Mouse (Mus musculus) ES-Bruce4 (cell line): ENCODE measurements around the gene Ccsap. TPM values are rescaled to one million over a fixed set of nuclear protein-coding genes. Genes with fewer than 3 reads are reported as not detected.

Source experiments
- H3K27ac ChIP-seq: 2 replicates; pipeline ENCODE4 v1.5.1; 2012; ENCODE audit warnings: low read length, inconsistent platforms; ENCODE audit not compliant: insufficient read depth
- H3K27me3 ChIP-seq: 2 replicates; pipeline ENCODE4 v1.6.1; 2012; ENCODE audit warnings: mild to moderate bottlenecking, low read length, inconsistent platforms; ENCODE audit not compliant: control insufficient read depth, poor library complexity, insufficient read depth, severe bottlenecking
- H3K36me3 ChIP-seq: 2 replicates; pipeline ENCODE4 v1.6.1; 2012; ENCODE audit warnings: inconsistent platforms, mild to moderate bottlenecking, low read length, moderate library complexity; ENCODE audit not compliant: control insufficient read depth, poor library complexity, insufficient read depth, severe bottlenecking
- H3K4me1 ChIP-seq: one replicate; pipeline ENCODE4 v1.8.1; 2011; ENCODE audit warnings: low read length; ENCODE audit not compliant: control insufficient read depth, insufficient read depth
- H3K4me3 ChIP-seq: 2 replicates; pipeline ENCODE4 v1.5.1; 2011; ENCODE audit warnings: low read depth, mild to moderate bottlenecking, low read length
- H3K9ac ChIP-seq: 2 replicates; pipeline ENCODE4 v1.6.1; 2012; ENCODE audit warnings: low read depth, mild to moderate bottlenecking, inconsistent platforms; ENCODE audit not compliant: poor library complexity, severe bottlenecking
- H3K9me3 ChIP-seq: replicated peaks from 2 replicates; pipeline ENCODE4 v1.6.1; 2012; ENCODE audit warnings: mild to moderate bottlenecking, low read length, inconsistent platforms; ENCODE audit not compliant: control insufficient read depth, poor library complexity, insufficient read depth, severe bottlenecking
- CTCF ChIP-seq: IDR thresholded peaks from one replicate; pipeline ENCODE4 v1.8.1; 2011; ENCODE audit warnings: low read depth, low read length
- EP300 ChIP-seq: IDR thresholded peaks from 2 replicates; pipeline ENCODE4 v1.6.1; 2011; ENCODE audit warnings: low read depth, low read length; ENCODE audit not compliant: insufficient read depth
- POLR2A ChIP-seq: IDR thresholded peaks from one replicate; pipeline ENCODE4 v1.8.1; 2011; ENCODE audit warnings: low read length; ENCODE audit not compliant: insufficient read depth
- polyA plus RNA-seq: library from polyadenylated mRNA; stranded (reverse); fragments of >200 nt; gene quantifications from 2 replicates; pipeline ENCODE4 v1.2.4, GENCODE M21; 2011; ENCODE audit warnings: low read depth; ENCODE audit not compliant: missing spikeins, insufficient read depth, insufficient read length

Ccsap gene
- polyA plus RNA-seq, 1 experiment = 6.6 TPM

DNA sequence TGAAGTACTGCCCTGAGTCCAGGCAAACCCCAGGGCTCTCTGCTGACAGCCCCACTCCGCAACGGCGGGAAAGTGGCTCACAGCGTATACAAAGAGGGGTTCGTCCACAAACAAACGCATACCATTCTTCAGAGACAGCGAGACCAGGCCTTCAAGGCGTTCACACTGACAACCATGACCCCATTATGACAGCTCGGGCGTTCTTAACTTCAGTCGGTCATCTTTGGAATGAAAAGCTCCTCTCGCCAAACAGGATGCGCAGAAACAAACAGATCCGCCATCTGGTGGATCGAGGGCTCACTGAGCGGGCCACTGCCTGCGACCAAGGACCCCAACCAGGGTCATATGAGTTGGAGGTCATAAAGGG lies 1.5 kb downstream of the Ccsap start:
- Histone ChIP-seq H3K4me1 (no peaks in the 10 kb centered on the region), H3K36me3 (no peaks in the 10 kb centered on the region), H3K4me3 (peak overlapping the region; percentile 86), H3K9me3 (no peaks in the 10 kb centered on the region), H3K27ac (no peak overlapping the region), H3K27me3 (no peaks in the 10 kb centered on the region), H3K9ac (peak overlapping the region; percentile 84)
- no peak for TF ChIP-seq EP300
- TF ChIP-seq CTCF = no peak
- TF ChIP-seq POLR2A = no peak

DNA sequence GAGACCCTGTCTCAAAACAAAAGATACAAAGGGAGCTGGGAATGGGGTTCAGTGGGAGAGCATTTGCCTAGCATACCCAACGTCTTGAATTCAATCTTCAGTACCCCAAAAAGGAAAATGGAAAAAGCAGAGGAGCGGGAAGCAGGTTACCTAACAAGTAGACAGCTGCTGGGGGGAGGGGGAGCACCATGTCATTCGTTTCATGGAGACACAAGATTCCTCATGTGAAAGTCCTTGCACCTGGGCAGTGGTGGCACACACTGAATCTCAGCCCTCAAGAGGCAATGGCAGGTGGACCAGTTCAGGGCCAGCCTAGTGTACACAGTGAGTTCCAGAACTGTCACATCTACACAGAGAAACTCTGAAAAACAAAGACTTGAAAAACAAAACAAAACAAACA lies 2.6 kb downstream of the Ccsap start:
- Histone ChIP-seq H3K36me3 (no peaks in the 10 kb centered on the region), H3K4me3 (no peak overlapping the region), H3K27me3 (no peaks in the 10 kb centered on the region), H3K4me1 (no peaks in the 10 kb centered on the region), H3K27ac (no peak overlapping the region), H3K9me3 (no peaks in the 10 kb centered on the region), H3K9ac (no peak overlapping the region)
- no peak for TF ChIP-seq CTCF
- no peak for TF ChIP-seq POLR2A
- no peak for TF ChIP-seq EP300

DNA sequence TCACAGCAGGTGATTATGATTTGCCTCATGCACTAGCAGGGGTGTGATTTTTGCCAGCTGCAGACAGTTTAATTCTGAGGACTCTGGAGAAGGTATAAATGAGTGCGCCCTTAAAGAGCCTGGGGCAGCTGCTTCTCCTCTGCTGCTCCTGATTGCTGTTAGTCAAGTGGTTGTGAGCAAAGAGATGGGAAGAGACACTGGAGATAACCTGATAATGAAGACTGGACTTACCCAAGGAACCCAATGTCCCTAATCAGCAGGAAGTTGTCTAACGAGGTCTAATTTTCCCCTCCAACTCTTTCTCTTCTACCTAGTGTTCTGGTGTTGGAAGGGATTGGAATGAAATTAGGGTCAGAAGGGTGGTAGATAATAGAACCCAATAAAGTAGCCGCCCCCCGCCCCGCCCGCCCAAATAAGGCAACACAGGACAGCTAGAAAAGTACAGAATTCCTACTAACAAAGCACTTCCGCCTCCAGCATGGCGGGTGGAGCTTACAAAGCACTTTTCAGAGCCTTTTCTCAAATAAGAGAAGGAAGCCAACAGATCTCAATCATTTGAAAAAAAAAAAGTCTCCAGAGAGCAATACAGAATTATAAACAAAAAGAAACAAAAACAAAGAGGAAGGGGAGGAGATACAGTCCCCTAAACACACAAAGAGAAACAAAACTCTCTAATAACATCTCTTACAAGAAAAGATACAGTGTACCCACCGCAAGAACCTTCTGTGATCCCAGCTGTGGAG lies 5.1 kb downstream of the Ccsap start:
- H3K27me3 ChIP-seq = no peaks in the 10 kb centered on the region
- TF ChIP-seq EP300 = no peak
- TF ChIP-seq CTCF = no peak
- no peak for TF ChIP-seq POLR2A
- H3K4me3 ChIP-seq = no peak overlapping the region
- H3K27ac ChIP-seq = 0 out of 2 replicates have a peak overlapping the region, but pooled peaks have one; percentile 41
- H3K9me3 ChIP-seq = no peaks in the 10 kb centered on the region
- no peaks in the 10 kb centered on the region for H3K4me1 ChIP-seq
- no peaks in the 10 kb centered on the region for H3K36me3 ChIP-seq
- H3K9ac ChIP-seq = no peak overlapping the region

- Histone ChIP-seq H3K4me3 (no peak overlapping the region), H3K9me3 (no peaks in the 10 kb centered on the region), H3K27ac (no peak overlapping the region), H3K36me3 (no peaks in the 10 kb centered on the region), H3K9ac (no peak overlapping the region), H3K4me1 (no peaks in the 10 kb centered on the region), H3K27me3 (no peaks in the 10 kb centered on the region)
- TF ChIP-seq CTCF (no peak), EP300 (no peak), POLR2A (no peak)
Observed at GRCm38 (mm10) chr8:123854252-123854651, 5.8 kb downstream of the Ccsap start.

GRCm38 (mm10) chr8:123851590-123851989 lies 8.4 kb downstream of the Ccsap start:
- no peak overlapping the region for H3K9ac ChIP-seq
- H3K27ac ChIP-seq = no peak overlapping the region
- H3K27me3 ChIP-seq = no peaks in the 10 kb centered on the region
- peaks cover 3% of the 10 kb centered on the region for H3K4me1 ChIP-seq
- no peaks in the 10 kb centered on the region for H3K9me3 ChIP-seq
- TF ChIP-seq EP300 (no peak), CTCF (no peak), POLR2A (no peak)
- H3K4me3 ChIP-seq = no peak overlapping the region
- no peaks in the 10 kb centered on the region for H3K36me3 ChIP-seq

DNA sequence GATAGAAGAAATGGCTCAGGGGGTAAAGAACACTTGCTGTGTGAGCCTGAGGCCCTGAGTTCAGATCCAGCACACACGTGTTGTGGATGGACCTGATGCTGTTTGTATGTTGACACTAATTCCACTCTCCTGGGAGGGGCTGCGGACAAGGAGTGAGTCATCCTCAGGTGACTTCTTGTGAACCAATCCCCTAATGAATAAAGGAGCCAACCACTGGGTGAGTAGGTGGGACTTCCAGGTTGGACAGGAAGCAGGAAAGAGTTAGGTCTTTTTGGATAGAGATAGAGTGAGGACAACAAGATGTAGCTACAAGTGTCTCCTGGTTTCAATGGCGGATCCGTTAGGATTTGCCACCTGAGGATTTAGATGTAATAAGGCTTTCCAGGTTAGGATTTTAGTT lies 10.7 kb downstream of the Ccsap start:
- peak overlapping the region; percentile 99 for H3K4me3 ChIP-seq
- H3K27me3 ChIP-seq = no peaks in the 10 kb centered on the region
- peaks cover 8% of the 10 kb centered on the region for H3K4me1 ChIP-seq
- peak overlapping the region; percentile 95 for H3K9ac ChIP-seq
- TF ChIP-seq POLR2A = peak; percentile 22
- TF ChIP-seq EP300 = no peak
- no peaks in the 10 kb centered on the region for H3K9me3 ChIP-seq
- no peaks in the 10 kb centered on the region for H3K36me3 ChIP-seq
- peak overlapping the region; percentile 34; the same call in 1 of the 2 replicates for H3K27ac ChIP-seq
